Mouse (Mus musculus): Measurements from ENCODE around the gene Cbfa2t2. TPM values are rescaled to one million over a fixed set of nuclear protein-coding genes. Genes with fewer than 3 reads are reported as not detected.

Gene Cbfa2t2
- polyA plus RNA-seq, 1 experiment, result 11.7 TPM

DNA sequence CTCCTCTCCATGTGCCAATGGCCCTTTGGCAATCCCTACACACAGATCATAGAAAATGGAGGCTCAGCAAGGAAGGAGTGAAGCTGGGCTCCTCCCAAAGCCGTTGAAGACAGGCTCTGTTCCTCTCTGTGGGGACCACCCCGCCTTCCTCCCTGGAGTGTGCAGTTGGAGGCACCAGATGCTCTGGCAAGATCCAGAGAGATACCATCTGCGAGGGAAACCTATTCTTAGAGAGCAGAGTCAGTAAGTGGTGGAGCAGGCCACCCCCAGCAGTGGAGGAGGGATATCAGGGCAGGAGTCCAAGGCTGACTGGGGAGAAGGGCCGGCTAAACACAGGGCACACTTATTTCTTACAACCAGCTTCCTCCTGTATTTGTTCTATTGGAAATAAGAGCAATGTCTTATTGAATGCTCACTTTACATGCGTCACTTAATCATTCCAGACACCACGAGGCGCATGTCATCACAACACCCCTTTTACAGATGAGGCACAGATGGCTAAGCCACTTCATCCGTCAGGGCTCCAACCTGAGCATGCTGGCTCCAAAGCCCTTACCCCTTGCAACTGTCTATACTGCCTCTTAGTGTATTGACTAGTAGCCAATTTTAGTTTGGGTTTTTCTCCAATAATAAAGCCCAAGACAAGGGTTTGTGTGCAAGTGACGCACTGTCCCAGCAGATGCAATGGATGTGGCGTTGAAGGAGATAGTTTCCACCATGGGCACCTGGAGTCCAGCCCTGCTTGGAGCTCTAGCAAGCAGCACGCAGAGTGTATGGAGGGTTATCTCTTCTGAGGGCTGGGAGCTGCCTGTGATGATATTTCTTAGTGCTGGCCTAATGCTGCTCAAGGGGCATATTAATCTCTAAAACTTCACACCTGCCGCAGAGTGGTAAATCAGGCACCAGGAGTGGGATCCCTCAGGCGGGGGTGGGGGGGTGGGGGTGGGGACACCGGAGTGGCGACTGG, 147.9 kb downstream of the Cbfa2t2 start:
- no peaks in the 10 kb centered on the region; the same call in 1 of the 2 replicates for H3K36me3 ChIP-seq (ENCODE audit: control insufficient read depth, insufficient read depth, low read length)
- no peaks in the 10 kb centered on the region for H3K4me1 ChIP-seq (ENCODE audit: control insufficient read depth, insufficient read depth, low read length)
- no peak overlapping the region for H3K27ac ChIP-seq (ENCODE audit: insufficient read depth, low read depth, low read length)
- DNase-seq, result no peak
- 63% methylated on average over 15 of the region's 15 CpGs for WGBS
- no peak for TF ChIP-seq CTCF (conservative IDR thresholded peaks at IDR 0.05; ENCODE audit: insufficient read depth, insufficient read length, low read depth, low read length)
- no peak overlapping the region for H3K4me3 ChIP-seq (ENCODE audit: insufficient read depth, low read depth, low read length)
- no peaks in the 10 kb centered on the region for H3K27me3 ChIP-seq (replicated peaks; ENCODE audit: control insufficient read depth, insufficient read depth, low read length)

DNA sequence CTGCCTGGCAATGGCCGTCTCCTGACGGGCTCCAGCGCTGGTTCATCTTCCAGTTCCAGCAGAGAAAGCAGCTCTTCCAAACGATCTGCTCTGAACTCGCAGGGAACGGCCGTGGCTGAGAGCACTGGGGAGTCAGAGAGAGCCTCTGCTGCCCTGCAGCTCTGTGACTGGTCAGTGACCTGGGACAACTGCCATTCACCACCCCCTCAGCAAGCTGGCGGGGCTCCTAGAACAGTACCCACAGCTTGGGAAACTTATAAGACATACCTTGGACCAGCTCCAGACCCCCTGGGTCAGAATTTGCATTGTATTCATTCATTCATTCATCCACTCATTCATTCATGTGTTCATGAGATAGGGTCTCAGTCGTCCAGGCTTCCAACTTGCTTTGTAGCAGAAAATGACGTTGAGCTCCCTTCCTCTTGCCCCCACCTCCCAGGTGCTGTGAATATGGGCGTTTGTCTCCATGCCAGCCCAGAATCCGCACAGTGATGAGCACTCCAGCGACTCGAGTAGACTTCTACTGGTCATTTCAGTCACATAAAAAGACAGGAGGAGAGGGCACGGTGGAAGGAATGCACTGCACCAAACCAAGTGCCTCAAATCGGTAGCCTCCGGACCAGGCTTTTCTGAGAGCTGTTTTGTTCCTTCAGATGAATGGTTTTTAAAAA, 148.8 kb downstream of the Cbfa2t2 start:
- WGBS, result 38% methylated on average over 17 of the region's 17 CpGs
- Histone ChIP-seq H3K27ac (ENCODE audit: insufficient read depth, low read depth, low read length) (no peak overlapping the region), H3K27me3 (replicated peaks; ENCODE audit: control insufficient read depth, insufficient read depth, low read length) (no peaks in the 10 kb centered on the region), H3K36me3 (ENCODE audit: control insufficient read depth, insufficient read depth, low read length) (no peaks in the 10 kb centered on the region; the same call in 1 of the 2 replicates), H3K4me1 (ENCODE audit: control insufficient read depth, insufficient read depth, low read length) (no peaks in the 10 kb centered on the region), H3K4me3 (ENCODE audit: insufficient read depth, low read depth, low read length) (no peak overlapping the region)
- TF ChIP-seq CTCF (conservative IDR thresholded peaks at IDR 0.05; ENCODE audit: insufficient read depth, insufficient read length, low read depth, low read length), result no peak
- no peak for TF ChIP-seq POLR2A (IDR thresholded peaks at IDR 0.05; ENCODE audit: low read depth, low read length)
- no peak for DNase-seq

- TF ChIP-seq CTCF (conservative IDR thresholded peaks at IDR 0.05; ENCODE audit: insufficient read depth, insufficient read length, low read depth, low read length) (peak; percentile 64), POLR2A (IDR thresholded peaks at IDR 0.05; ENCODE audit: low read depth, low read length) (no peak)
- Histone ChIP-seq H3K4me1 (ENCODE audit: control insufficient read depth, insufficient read depth, low read length) (no peaks in the 10 kb centered on the region), H3K27ac (ENCODE audit: insufficient read depth, low read depth, low read length) (no peak overlapping the region), H3K4me3 (ENCODE audit: insufficient read depth, low read depth, low read length) (no peak overlapping the region), H3K27me3 (replicated peaks; ENCODE audit: control insufficient read depth, insufficient read depth, low read length) (no peaks in the 10 kb centered on the region), H3K36me3 (ENCODE audit: control insufficient read depth, insufficient read depth, low read length) (no peaks in the 10 kb centered on the region; the same call in 1 of the 2 replicates)
- no peak for DNase-seq
- WGBS, result 87% methylated on average over 5 of the region's 5 CpGs
These were observed 150.1 kb downstream of the Cbfa2t2 start for GRCm38 (mm10) chr2:154586405-154586804.

Other genes with a start within 250 kb of the Cbfa2t2 start
- gene Bpifb1, start 245.7 kb upstream of the Cbfa2t2 start, polyA plus RNA-seq (2012; rRNA removed), result not detected in 2 replicates
- gene Bpifb5, start 212.7 kb upstream of the Cbfa2t2 start, polyA plus RNA-seq (2012; rRNA removed), result 0.10 and 0.16 TPM in 2 replicates
- gene Bpifb9a, start 178.6 kb upstream of the Cbfa2t2 start, polyA plus RNA-seq (2012; rRNA removed), result not detected in 2 replicates
- not detected in 2 replicates for gene Bpifb9b, start 129.3 kb upstream of the Cbfa2t2 start, polyA plus RNA-seq (2012; rRNA removed)
- 17.1 and 19.0 TPM in 2 replicates for gene Cdk5rap1, start 63.5 kb upstream of the Cbfa2t2 start, polyA plus RNA-seq (2012; rRNA removed)
- gene Snta1, start 28.4 kb upstream of the Cbfa2t2 start, polyA plus RNA-seq (2012; rRNA removed), result 60.5 and 63.4 TPM in 2 replicates
- gene 1700003F12Rik, start 110.6 kb downstream of the Cbfa2t2 start, polyA plus RNA-seq (2012; rRNA removed), result 0.29 and 0.52 TPM in 2 replicates
- 0.05 TPM in 1 of 2 replicates, not detected in the other for gene Actl10, start 115.3 kb downstream of the Cbfa2t2 start, polyA plus RNA-seq (2012; rRNA removed)
- 1.5 and 1.8 TPM in 2 replicates for gene Necab3, start 122.4 kb downstream of the Cbfa2t2 start, polyA plus RNA-seq (2012; rRNA removed)
- gene E2f1, start 133.4 kb downstream of the Cbfa2t2 start, polyA plus RNA-seq (2012; rRNA removed), result 3.6 and 4.1 TPM in 2 replicates
- gene Pxmp4, start 167.2 kb downstream of the Cbfa2t2 start, polyA plus RNA-seq (2012; rRNA removed), result 118 and 138 TPM in 2 replicates
- gene Zfp341, start 176.8 kb downstream of the Cbfa2t2 start, polyA plus RNA-seq (2012; rRNA removed), result 4.9 and 5.3 TPM in 2 replicates
- gene 4930519P11Rik, start 177.0 kb downstream of the Cbfa2t2 start, polyA plus RNA-seq (2012; rRNA removed), result 0.57 and 0.86 TPM in 2 replicates
- 71.9 and 102 TPM in 2 replicates for gene Chmp4b, start 215.2 kb downstream of the Cbfa2t2 start, polyA plus RNA-seq (2012; rRNA removed)